Mouse (Mus musculus): Measurements from ENCODE around the gene Alg13. TPM values are rescaled to one million over a fixed set of nuclear protein-coding genes. Genes with fewer than 3 reads are reported as not detected.

Gene Alg13
- polyA plus RNA-seq (2017; shearing (Covaris generic)) = 1 to 10 TPM; 8.1 to 9.3 TPM

GRCm38 (mm10) chrX:144317548-144318163 is at the start of gene Alg13:
TSS of gene Alg13 (plus strand) at chrX:144317804.

Other genes with a start within 250 kb of the Alg13 start
- gene A730046J19Rik, start 164.1 kb upstream of the Alg13 start, polyA plus RNA-seq (2017; shearing (Covaris generic)) = not detected
- gene Trpc5os, start 138.8 kb downstream of the Alg13 start, polyA plus RNA-seq (2017; shearing (Covaris generic)) = under 1 TPM; 0.10 to 0.23 TPM